Mouse (Mus musculus) telencephalon, adult 2 months (tissue): ENCODE data around the gene Slc36a1.

ENCODE experiments used
- DNase-seq: peaks from one replicate; pipeline ENCODE4 v3.0.0-alpha.2; 2011; ENCODE audit warnings: low read depth, low spot score

The Slc36a1 gene

GRCm38 (mm10) chr11:55209032-55209431 lies 4.9 kb downstream of the Slc36a1 start:
- DNase-seq: no peak

DNA sequence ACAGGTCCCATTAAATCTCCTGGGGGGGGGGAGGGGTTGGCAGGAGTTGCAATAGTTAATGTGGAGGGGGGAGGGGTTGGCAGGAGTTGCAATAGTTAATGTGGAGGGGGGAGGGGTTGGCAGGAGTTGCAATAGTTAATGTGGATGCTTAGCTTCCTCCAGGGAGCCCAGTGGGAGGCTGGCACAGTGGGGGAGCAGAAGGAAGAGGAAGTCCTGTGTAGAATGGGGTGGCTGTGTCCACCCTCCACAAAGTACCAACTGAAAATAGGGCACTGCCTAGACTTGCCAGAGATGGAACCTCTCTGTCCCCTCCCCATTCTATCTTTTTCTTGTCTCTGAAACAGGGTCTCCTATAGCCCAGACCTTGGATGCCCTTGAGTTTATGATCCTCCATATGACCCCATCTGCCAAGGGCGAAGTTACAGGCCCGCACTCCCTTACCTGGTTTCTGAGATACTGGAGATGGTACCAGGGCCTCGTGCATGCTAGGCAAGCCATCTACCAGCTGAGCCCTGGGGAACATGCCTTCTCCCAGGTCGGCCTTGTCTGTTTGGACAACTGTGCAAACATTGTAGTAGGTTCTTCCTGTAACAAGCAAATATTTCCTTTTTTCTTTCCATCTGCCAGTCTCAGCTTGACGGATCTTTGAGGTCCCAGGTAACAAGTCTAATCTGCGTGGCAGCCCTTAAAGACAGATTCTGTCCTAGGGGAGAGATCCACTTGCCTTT lies 5.6 kb downstream of the Slc36a1 start:
- no peak for DNase-seq

DNA sequence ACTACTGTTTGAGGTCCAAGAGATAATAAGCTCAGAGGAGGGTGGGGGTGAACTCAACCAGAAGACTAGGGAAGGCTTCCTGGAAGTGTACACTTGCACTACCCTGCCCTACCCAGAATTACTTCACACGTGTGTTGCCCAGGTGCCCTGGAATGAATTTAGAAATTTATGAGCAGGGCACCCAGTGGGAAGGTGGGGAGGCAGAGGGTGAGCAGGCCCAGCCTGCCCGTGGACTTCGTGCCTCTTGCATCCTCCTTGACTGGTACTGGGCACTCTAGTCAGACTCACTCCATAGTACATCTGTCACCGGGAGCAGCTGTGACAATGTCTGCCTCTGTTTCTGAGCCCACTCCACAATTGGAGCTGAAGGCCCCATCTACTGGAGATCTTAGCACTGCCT lies 9.4 kb downstream of the Slc36a1 start:
- DNase-seq: no peak

DNA sequence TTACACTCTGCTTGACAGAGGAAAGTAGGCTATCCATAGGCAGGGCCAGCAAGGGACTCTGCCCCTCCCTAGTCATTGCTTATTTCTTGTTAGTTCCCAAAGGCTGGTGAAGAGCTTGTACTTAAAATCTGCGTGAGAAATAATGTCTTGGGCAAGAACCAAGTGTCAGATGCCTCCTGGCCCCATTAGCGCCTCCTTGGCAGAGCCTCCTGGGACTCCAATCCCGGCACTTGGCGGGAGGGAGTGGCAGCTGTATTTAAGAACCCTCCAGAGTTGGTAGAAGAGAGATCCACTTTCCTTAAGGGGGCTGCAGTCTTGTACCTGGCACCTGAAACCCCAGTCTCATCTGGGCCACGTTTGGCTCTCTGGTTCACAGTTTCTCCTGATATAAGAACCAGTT lies 10.0 kb downstream of the Slc36a1 start:
- DNase-seq: no peak

DNA sequence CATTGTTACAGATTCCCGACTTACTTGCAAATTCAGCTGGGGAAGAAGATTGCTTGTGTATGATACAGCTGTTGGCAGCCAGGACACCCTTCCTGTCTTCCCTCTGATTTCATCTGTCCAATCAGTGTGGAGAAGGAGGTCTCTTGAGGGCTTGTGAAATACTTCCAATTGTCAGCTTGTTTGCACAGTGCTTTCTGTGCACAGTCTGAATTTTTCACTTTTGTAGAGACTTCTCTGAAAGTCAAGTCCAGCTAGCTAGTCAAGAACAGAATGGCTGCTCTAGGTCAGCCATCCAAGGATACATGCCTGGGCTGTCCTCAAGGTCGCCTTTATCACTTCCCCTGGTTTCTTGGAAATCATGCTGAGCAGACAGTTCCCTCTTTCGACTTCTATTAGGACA lies 10.8 kb downstream of the Slc36a1 start:
- no peak for DNase-seq

DNA sequence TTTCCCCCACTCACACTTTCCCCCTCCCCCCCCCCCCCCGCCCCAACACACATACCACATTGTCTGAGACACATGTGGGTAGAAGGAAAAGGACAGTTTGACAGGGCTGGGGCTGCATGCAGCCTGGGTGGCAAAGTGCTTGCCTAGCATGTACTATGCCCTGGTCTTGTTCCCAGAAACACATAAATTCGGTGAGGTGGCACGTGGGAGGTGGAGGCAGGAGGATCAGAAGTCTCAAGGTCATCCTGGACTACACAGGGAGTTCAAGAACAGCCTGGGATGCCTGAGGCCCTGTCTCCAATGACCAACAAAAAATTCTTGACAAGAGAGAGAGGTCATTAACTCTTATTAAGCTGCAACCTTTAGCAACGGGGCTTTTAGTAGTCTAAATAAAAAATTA lies 11.9 kb downstream of the Slc36a1 start:
- no peak for DNase-seq

GRCm38 (mm10) chr11:55216830-55217229 lies 12.7 kb downstream of the Slc36a1 start:
- DNase-seq: peak; percentile 87

GRCm38 (mm10) chr11:55217418-55217817 lies 13.3 kb downstream of the Slc36a1 start:
- DNase-seq: no peak

GRCm38 (mm10) chr11:55217880-55218279 lies 13.7 kb downstream of the Slc36a1 start:
- no peak for DNase-seq

DNA sequence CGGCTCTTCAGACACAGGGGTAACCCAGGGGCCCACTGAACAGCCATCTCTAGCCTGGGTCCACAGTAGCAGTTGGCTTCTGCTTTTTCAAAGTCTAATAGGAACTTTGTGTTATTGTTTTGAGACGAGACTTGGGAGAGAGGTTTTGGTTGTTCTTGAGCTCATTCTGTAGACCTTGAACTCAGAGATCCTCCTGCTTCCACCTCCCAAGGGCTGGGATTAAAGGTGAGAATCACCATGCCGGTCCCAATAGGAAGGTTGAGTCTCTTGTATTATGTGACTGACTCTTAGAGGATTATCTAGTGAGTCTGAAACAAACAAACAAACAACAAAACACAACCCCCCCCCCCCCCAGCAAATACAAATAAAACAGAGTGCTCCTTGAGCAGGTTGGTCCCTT lies 14.3 kb downstream of the Slc36a1 start:
- no peak for DNase-seq

- no peak for DNase-seq
Measured at GRCm38 (mm10) chr11:55221306-55221705, 17.2 kb downstream of the Slc36a1 start.

GRCm38 (mm10) chr11:55231034-55231433 lies 26.9 kb downstream of the Slc36a1 start:
- DNase-seq: no peak

DNA sequence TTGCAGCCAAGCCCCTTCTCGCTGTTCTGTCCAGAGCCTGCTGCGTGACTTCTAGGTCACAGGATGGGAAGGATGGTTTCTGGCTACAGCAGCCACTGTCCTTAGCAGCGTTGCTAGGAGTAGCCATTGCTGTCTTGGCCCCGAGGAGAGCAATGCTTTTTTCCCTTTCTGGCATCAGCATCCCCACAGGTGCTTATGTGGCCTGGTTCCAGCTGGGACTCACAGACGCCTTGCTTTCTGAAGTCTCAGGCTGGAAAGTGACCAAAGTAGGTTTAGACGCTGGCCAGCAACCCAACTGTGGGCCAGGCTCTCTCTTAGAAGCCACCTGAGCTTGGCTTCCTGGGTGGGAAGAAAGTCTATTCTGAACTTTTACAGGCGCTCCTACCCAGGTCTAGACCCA lies 30.1 kb downstream of the Slc36a1 start:
- no peak for DNase-seq

DNA sequence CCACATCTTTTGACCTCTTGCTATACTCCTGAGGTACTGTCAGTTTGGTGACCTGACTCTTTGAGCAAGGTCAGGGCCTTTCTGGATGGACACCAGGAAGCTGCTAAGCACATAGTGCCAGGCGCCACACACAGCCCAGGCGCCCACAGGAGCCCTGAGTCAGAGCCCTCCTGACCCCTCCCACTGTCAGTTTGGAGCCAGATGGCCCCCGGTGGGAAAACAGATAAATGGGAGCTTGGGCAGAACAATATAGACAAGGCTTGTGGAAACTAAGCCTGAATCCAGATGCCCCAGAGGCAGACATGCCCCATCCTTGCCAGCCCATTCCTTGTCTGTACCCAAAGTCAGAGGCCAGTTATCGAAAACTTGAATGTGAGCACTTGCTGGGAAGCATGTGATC lies 30.6 kb downstream of the Slc36a1 start:
- DNase-seq: no peak

GRCm38 (mm10) chr11:55236815-55237214 lies 32.7 kb downstream of the Slc36a1 start:
- DNase-seq: no peak

DNA sequence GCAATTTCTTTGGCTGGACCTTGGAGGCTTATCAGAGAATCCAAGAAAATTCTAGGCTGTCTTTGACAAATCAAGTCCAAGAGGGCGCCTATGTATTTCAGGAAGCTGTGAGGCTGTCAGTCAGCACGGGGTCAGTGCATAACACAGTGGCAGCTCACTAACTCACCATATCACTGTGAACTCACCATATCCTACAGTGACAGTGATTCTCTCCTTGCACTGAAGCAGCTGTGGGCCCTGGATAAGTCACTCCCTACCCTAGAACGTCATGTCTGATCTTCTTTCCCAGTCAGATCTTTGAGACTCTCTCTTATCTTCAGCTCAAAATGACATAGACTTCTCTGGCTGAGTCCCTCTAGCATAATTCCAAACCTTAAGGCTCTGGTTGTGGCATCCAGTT lies 35.3 kb downstream of the Slc36a1 start:
- DNase-seq: no peak

DNA sequence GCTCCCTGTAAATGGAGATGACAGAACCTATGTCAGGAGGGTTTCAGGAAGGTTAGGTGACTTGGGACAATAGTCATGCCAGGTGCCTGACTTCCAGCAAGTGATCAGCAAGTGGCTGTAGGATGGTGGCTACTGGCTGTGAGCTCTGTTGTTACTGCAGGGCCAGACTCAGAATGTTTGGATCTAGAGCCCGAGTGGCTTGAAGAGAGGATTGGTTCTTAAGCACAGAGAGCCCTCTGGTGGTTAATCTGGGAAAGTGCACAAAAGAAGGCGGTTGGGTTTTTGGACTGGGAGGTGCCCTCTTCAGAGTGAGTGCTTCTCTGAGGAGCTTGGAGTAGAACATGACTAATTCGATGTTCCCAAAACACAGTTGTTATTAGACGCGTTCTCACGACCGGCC lies 36.4 kb downstream of the Slc36a1 start:
- DNase-seq: peak; percentile 68

DNA sequence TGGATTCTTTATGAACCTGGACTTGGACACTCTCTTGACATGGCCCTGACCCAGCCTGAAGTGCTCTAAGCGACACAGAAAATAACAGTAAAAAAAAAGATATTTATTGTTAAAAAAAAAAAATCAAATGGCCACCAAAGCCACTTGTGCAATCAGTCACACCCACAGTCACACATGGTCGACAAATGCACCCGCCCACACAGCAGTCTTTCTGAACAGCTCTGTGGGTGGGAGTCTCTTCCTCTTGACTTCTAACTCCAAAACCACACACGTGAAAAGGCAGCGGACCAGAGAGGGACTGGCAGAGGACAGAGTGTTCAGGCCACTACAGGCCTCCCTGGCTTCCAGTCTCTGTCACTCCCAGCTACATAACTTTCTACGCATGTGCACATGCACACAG lies 46.4 kb downstream of the Slc36a1 start:
- DNase-seq: peak; percentile 38

- no peak for DNase-seq
Measured at GRCm38 (mm10) chr11:55253391-55253790, 49.2 kb downstream of the Slc36a1 start.

DNA sequence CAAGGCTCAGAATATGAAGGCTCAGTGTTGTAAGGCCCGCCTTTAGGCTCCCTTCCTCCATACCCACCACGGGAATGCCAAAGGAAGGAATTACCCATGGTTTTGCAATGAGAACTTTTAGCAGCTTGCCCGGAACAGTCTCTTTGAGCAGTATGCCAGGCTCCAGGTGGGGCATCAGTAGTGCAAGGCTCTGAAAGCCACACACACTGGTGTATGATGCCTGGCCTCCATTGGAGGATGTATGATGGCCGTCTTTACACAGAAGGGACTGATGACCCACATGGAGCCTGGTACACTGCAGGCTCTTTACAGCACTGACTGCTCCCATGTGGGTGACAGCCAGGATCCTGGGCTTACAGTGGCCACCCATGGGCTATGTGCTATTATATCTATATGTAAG lies 57.0 kb downstream of the Slc36a1 start:
- no peak for DNase-seq

- DNase-seq: no peak
Measured at GRCm38 (mm10) chr11:55262000-55262399, 57.9 kb downstream of the Slc36a1 start.

DNA sequence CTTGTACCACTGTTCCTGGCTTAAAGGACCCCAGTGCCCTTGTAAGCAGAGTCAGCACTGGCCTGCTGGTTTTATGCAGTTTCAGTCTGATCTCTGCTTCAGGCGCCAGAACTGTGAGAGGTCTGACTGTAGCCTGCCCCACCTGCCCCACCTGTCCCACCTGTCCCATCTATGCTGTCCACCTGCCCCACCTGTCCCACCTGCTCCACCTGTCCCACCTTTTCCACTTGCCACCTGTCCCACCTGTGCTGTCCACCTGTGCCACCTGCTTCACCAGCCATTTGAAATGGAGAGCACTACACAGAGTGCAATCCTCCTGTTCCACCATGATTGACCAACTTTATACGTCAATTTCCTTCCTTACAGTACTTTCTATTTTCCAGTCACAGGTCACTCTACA lies 60.2 kb downstream of the Slc36a1 start:
- no peak for DNase-seq

GRCm38 (mm10) chr11:55265647-55266046 lies 61.5 kb downstream of the Slc36a1 start:
- DNase-seq: no peak

DNA sequence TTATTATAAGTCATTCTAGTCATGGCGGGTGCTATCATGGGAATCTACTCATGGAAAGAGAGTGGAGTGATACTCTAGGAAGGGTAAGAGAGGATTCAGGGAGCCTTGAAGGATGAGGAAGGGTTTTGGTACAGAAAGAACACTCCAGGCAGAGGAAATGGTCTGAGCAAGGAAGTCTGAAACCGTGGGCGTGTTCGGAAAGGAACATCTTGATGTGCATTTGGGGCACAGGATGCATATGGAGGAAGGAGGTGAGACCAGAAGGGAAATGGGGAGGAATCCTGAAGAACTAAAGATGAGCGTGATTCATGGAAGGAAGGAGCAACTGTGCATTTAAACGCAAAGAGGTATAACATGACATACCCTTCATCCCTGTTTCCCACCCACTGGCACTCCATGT lies 64.4 kb downstream of the Slc36a1 start:
- no peak for DNase-seq
